Mouse (Mus musculus): ENCODE measurements around the gene Abraxas1.

Gene Abraxas1

GRCm38 (mm10) chr5:100822826-100823225 lies 2.1 kb upstream of the Abraxas1 start:
- no peak for DNase-seq (ENCODE audit: low read depth, low spot score)

- no peak for DNase-seq (ENCODE audit: low read depth, low spot score)
These were observed 610 bp upstream of the Abraxas1 start for GRCm38 (mm10) chr5:100821375-100821774.

GRCm38 (mm10) chr5:100819568-100820480 lies 941 bp downstream of the Abraxas1 start:
- no peak for DNase-seq (ENCODE audit: low read depth, low spot score)

GRCm38 (mm10) chr5:100818341-100818740 lies 2.4 kb downstream of the Abraxas1 start:
- no peak for DNase-seq (ENCODE audit: low read depth, low spot score)

- peak; percentile 90 for DNase-seq (ENCODE audit: low read depth, low spot score)
These were observed 22.5 kb downstream of the Abraxas1 start, which contains the start of the genes Helq and Mrps18c for GRCm38 (mm10) chr5:100798165-100798860. Gene Helq (minus strand): TSS chr5:100798598. Gene Mrps18c (plus strand): TSS chr5:100798627.

GRCm38 (mm10) chr5:100794084-100794483 lies 26.7 kb downstream of the Abraxas1 start:
- DNase-seq (ENCODE audit: low read depth, low spot score), result no peak

GRCm38 (mm10) chr5:100792261-100792660 lies 28.5 kb downstream of the Abraxas1 start:
- no peak for DNase-seq (ENCODE audit: low read depth, low spot score)

- DNase-seq (ENCODE audit: low read depth, low spot score), result no peak
These were observed 33.2 kb downstream of the Abraxas1 start for GRCm38 (mm10) chr5:100787527-100787926.

GRCm38 (mm10) chr5:100779002-100779401 lies 41.8 kb downstream of the Abraxas1 start:
- no peak for DNase-seq (ENCODE audit: low read depth, low spot score)

- DNase-seq (ENCODE audit: low read depth, low spot score), result no peak
These were observed 43.9 kb downstream of the Abraxas1 start for GRCm38 (mm10) chr5:100776900-100777299.

- DNase-seq (ENCODE audit: low read depth, low spot score), result no peak
These were observed 44.9 kb downstream of the Abraxas1 start for GRCm38 (mm10) chr5:100775778-100776404.

- no peak for DNase-seq (ENCODE audit: low read depth, low spot score)
These were observed 49.2 kb downstream of the Abraxas1 start for GRCm38 (mm10) chr5:100771575-100771974.

- DNase-seq (ENCODE audit: low read depth, low spot score), result no peak
These were observed 54.7 kb downstream of the Abraxas1 start for GRCm38 (mm10) chr5:100766026-100766425.

- DNase-seq (ENCODE audit: low read depth, low spot score), result no peak
These were observed 59.0 kb downstream of the Abraxas1 start for GRCm38 (mm10) chr5:100761736-100762135.

- DNase-seq (ENCODE audit: low read depth, low spot score), result no peak
These were observed 60.6 kb downstream of the Abraxas1 start for GRCm38 (mm10) chr5:100760049-100760663.

- DNase-seq (ENCODE audit: low read depth, low spot score), result no peak
These were observed 62.6 kb downstream of the Abraxas1 start for GRCm38 (mm10) chr5:100758121-100758520.
